Mouse (Mus musculus) C2C12 (cell line): Measurements from ENCODE around the gene Slc25a45.

Experiments used
- CEBPB ChIP-seq: IDR thresholded peaks from one replicate; pipeline ENCODE4 v1.6.1; 2011; ENCODE audit warnings: low read depth, mild to moderate bottlenecking, control low read depth, moderate library complexity
- CTCF ChIP-seq: IDR thresholded peaks from one replicate; pipeline ENCODE4 v1.5.1; 2011; ENCODE audit not compliant: control insufficient read depth, insufficient read depth, insufficient read length
- MYOD1 ChIP-seq: IDR thresholded peaks from one replicate; pipeline ENCODE4 v1.6.1; 2011; ENCODE audit warnings: low read depth; ENCODE audit not compliant: control insufficient read depth, insufficient read length

DNA sequence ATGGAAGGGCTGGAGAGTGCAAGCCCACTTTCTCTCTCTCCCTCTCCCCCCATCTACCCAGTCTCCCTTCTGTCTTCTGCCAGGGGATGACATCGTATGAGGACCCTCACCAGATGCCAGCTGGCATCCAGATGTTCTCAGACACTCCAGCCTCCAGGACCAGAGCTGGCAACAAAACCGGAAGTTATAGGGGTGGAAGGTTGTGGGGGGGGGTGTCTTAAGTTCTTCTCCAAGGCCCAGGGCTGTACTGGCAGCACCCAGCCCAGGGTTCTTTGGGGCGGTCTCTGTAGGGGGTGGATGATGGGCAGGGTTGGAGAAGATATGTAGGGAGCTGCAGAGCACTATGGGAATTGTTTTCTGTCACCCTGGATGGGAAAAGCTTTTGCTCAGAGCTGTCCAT, 50.9 kb downstream of the Slc25a45 start:
- no peak for TF ChIP-seq CTCF
- no peak for TF ChIP-seq MYOD1
- TF ChIP-seq CEBPB, result no peak
